Mouse (Mus musculus) limb, embryonic 14.5 days (tissue): ENCODE data around the gene Casp8ap2. TPM values are rescaled to one million over a fixed set of nuclear protein-coding genes. Genes with fewer than 3 reads are reported as not detected.

ENCODE experiments used
- ATAC-seq: fragments of 200-750 bp; cut with Nextera tagmentation; 2 replicates; pipeline ENCODE4 v1.8.0; 2017; ENCODE audit warnings: low read depth, moderate number of reproducible peaks, moderate TSS enrichment; ENCODE audit not compliant: low FRiP score
- DNase-seq: peaks from one replicate; pipeline ENCODE4 v3.0.0-alpha.2; 2015; ENCODE audit warnings: low spot score
- H3K27ac ChIP-seq: fragments of 300-500 bp; sonication (generic); replicated peaks from 2 replicates; pipeline ENCODE4 v1.5.1; 2014; ENCODE audit warnings: low read depth, mild to moderate bottlenecking, low read length, moderate library complexity, mixed read lengths
- H3K27me3 ChIP-seq: fragments of 300-500 bp; sonication (generic); 2 replicates; pipeline ENCODE4 v1.6.1; 2014; ENCODE audit warnings: low read length, mixed read lengths; ENCODE audit not compliant: control insufficient read depth, insufficient read depth
- H3K36me3 ChIP-seq: fragments of 300-500 bp; sonication (generic); 2 replicates; pipeline ENCODE4 v1.6.1; 2014; ENCODE audit warnings: mild to moderate bottlenecking, low read length, moderate library complexity, mixed read lengths; ENCODE audit not compliant: control insufficient read depth, insufficient read depth
- H3K4me1 ChIP-seq: fragments of 300-500 bp; sonication (generic); 2 replicates; pipeline ENCODE4 v1.6.1; 2014; ENCODE audit warnings: antibody characterized with exemption, low read length, mixed read lengths; ENCODE audit not compliant: control insufficient read depth, insufficient read depth
- H3K4me2 ChIP-seq: fragments of 300-500 bp; sonication (generic); replicated peaks from 2 replicates; pipeline ENCODE4 v1.6.1; 2014; ENCODE audit warnings: low read depth, mild to moderate bottlenecking, low read length, moderate library complexity; ENCODE audit not compliant: severe bottlenecking
- H3K4me3 ChIP-seq: fragments of 300-500 bp; sonication (generic); replicated peaks from 2 replicates; pipeline ENCODE4 v1.5.1; 2014; ENCODE audit warnings: low read length
- H3K9ac ChIP-seq: fragments of 300-500 bp; sonication (generic); 2 replicates; pipeline ENCODE4 v1.6.1; 2014; ENCODE audit warnings: mild to moderate bottlenecking, low read depth, low read length, moderate library complexity; ENCODE audit not compliant: severe bottlenecking
- H3K9me3 ChIP-seq: fragments of 300-500 bp; sonication (generic); 2 replicates; pipeline ENCODE4 v1.6.1; 2016; ENCODE audit warnings: low read length; ENCODE audit not compliant: control insufficient read depth
- POLR2A ChIP-seq: fragments of 200-500 bp; IDR thresholded peaks from 2 replicates; pipeline ENCODE4 v1.8.0; 2012; ENCODE audit warnings: inconsistent platforms, mild to moderate bottlenecking, moderate library complexity, borderline replicate concordance; ENCODE audit not compliant: insufficient read depth, insufficient read length; ENCODE audit errors: extremely low read depth
- WGBS: fragments of 180-500 bp; shearing (Covaris S2); extraction: QIAGEN DNeasy Blood & Tissue Kit; methylation state at CpG from one replicate; pipeline ENCODE4 v1.1.7; 2014; 5-methylcytosine and 5-hydroxymethylcytosine counted together
- polyA plus RNA-seq, 2 experiments: library from polyadenylated mRNA; depleted of rRNA in 1 of 2; stranded (reverse) in 1 of 2; unstranded in 1 of 2; fragments of >200 nt; fragmentation: Nextera tagmentation in 1 of 2; extraction: Ambion mirVana in 1 of 2; gene quantifications; 2 replicates each; pipeline versions ENCODE4 v1.2.1 to v1.2.3; 2012 to 2014

The Casp8ap2 gene
- polyA plus RNA-seq, 2 experiments = 13.6 to 56.0 TPM

DNA sequence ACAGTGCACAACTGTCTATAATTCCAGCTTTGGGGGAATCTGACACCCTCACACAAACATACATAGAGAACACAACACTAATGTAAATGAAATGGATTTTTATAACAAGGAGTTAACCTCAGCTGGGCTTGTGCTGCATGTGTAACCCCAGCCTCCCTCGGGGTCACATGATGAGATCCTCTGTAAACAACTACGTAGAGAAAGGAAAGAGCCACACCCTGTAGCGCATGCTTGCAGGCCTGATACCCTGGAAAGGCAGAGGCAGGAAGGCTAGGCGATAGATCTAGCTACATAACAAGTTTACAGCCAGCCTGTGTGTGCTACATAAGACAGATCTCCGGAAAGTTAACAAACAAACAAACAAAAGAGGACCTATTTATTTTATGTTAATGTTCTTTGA, 36.4 kb downstream of the Casp8ap2 start:
- ATAC-seq = no peak

DNA sequence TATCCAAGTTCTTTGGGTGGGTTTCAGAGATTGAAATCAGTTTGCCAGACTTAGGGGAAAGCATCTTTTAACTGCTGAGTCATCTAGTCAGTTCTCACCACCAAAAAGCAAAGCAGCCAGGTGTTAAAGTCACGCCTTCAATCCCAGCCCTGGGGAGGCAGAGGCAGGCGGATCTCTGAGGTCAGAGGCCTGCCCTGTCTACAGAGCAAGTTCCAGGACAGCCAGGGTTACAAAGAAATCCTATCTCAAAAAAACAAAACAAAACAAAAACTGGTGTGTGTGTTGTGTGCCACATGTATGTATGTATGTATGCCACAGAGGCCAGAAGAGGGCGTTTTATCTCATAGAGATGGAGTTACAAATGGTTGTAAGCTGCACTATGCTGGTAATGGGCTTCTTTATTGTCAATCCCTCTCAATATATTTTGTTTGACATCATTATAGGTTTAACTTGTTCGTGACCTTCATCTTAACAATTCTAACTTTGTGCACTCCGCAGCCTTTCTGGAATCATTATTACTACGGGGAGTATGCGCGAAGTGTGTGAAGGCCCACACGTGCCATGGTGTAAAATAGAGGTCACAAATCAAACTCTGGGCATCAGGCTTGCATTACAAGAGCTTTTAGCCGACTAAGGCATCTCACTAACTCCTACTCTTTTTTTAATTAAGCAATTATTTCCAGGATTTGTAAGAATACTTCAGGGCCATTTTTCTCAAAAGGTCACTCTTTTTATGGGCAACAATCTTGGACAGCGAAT, 41.1 kb downstream of the Casp8ap2 start:
- peak overlapping the region; percentile 84 for H3K4me3 ChIP-seq
- ATAC-seq (no peak), DNase-seq (no peak)
- no peaks in the 10 kb centered on the region for H3K9me3 ChIP-seq
- peaks cover 17% of the 10 kb centered on the region for H3K36me3 ChIP-seq
- 0 out of 2 replicates have a peak, but pooled peaks cover 11% of the 10 kb centered on the region for H3K4me1 ChIP-seq
- no peaks in the 10 kb centered on the region for H3K27me3 ChIP-seq
- peak overlapping the region; percentile 55; the same call in 1 of the 2 replicates for H3K27ac ChIP-seq
- peak overlapping the region; percentile 65 for H3K4me2 ChIP-seq
- H3K9ac ChIP-seq = peak overlapping the region; percentile 64
- 48% methylated on average over 11 of the region's 11 CpGs for WGBS
- no peak for TF ChIP-seq POLR2A

More for the DNA sequence above, 36.4 kb downstream of the Casp8ap2 start:
- Histone ChIP-seq H3K9me3 (no peaks in the 10 kb centered on the region), H3K27me3 (no peaks in the 10 kb centered on the region), H3K4me3 (no peak overlapping the region), H3K4me2 (no peak overlapping the region), H3K9ac (no peak overlapping the region), H3K4me1 (0 out of 2 replicates have a peak, but pooled peaks cover 4% of the 10 kb centered on the region), H3K36me3 (peaks cover 45% of the 10 kb centered on the region), H3K27ac (no peak overlapping the region)
- TF ChIP-seq POLR2A = no peak
- DNase-seq = no peak
- 87% methylated on average over 5 of the region's 5 CpGs for WGBS

DNA sequence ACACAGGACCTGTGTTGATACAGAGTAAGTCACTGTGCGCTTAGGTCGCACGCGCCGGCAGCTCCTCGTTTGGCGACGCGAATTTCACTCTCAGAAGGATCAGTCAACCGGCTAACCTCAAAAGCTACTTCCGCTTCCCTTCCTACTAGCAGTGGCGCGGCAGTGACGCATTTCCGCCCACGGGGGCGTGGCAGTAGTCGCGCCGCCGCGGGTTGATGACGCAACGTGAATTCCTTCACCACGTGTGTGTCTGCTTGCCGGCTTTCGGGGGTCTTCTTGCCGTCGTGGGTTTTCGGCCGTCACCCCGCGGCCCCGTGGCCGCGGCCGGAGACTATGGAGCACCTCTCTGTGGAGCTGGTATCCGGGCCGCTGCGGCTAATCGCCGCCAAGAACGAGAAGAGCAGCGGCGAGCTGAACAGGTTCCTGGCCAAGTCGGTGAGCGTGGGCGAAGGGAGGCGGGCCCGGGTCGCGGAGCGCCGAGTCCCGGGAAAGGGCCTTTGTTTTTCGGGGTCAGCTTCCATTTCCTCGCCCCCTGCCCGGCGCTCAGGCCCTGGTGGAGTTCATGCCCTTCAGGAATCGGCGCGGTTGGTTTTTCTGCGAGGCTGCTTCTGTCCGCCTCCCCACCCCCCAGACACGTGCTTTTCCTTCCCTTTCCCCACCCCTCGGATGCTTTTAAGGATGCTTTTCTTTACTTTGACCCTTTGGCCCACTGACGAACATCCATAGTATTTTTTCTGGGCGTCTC, 41.8 kb downstream of the Casp8ap2 start, which contains the start of gene Mdn1:
Mdn1 (plus strand) TSS at position 202 of the 745 bp plus-strand sequence.
- Histone ChIP-seq H3K4me1 (0 out of 2 replicates have a peak, but pooled peaks cover 11% of the 10 kb centered on the region), H3K36me3 (peaks cover 11% of the 10 kb centered on the region; the same call in 1 of the 2 replicates), H3K4me2 (peak within 1 kb of the TSS; percentile 65), H3K4me3 (peak within 1 kb of the TSS; percentile 84), H3K9ac (peak within 1 kb of the TSS; percentile 64), H3K27ac (peak within 1 kb of the TSS; percentile 72), H3K9me3 (no peaks in the 10 kb centered on the region), H3K27me3 (no peaks in the 10 kb centered on the region)
- under 1% methylated on average over 63 of the region's 68 CpGs for WGBS
- DNase-seq (peak; percentile 98), ATAC-seq (peak; percentile 95)
- TF ChIP-seq POLR2A = no peak

DNA sequence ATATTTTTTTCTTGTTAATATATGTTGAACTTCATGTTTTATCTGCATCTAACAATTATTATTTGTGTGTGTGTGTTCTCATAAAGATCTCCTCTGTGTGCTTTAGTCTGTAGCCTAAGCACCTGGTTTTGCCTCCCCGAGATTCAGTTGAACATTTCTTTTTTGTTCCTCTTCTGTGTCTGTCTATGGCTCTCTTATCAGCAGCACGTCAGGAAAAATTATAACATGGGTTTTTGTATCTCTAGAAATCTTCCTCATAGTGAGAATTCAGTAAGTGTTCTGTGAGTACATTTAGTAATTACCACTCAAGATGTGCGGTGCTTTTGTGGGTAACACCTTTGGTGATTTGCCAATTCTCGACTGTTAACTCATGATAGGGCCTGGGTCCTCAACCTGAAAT, 50.6 kb downstream of the Casp8ap2 start:
- DNase-seq (no peak), ATAC-seq (no peak)
- no peak overlapping the region for H3K4me2 ChIP-seq
- no peak overlapping the region for H3K9ac ChIP-seq
- no peak overlapping the region for H3K27ac ChIP-seq
- H3K4me1 ChIP-seq = no peaks in the 10 kb centered on the region
- 86% methylated on average over 4 of the region's 4 CpGs for WGBS
- no peak overlapping the region for H3K4me3 ChIP-seq
- no peaks in the 10 kb centered on the region for H3K9me3 ChIP-seq
- H3K27me3 ChIP-seq = no peaks in the 10 kb centered on the region
- no peak for TF ChIP-seq POLR2A
- peaks cover 69% of the 10 kb centered on the region for H3K36me3 ChIP-seq

DNA sequence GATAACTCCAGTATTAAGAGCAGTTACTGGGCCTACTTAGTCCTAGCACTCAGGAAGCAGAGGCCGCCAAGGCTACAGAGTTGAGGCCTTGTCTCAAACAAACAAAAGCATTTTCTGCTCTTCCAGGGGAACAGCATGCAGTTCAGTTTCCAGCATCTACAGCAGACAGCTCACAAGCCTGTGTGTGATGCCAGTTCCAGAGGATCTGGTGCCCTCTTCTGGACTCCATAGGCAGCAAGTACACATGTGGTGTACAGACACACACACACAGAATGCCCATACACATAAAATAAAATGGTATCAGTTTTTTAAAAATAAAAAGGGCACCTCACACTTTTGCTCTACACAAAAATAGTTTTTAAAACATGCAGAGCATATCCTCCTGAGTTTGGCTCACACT, 53.0 kb downstream of the Casp8ap2 start:
- TF ChIP-seq POLR2A = no peak
- no peaks in the 10 kb centered on the region for H3K27me3 ChIP-seq
- ATAC-seq = no peak
- 84% methylated on average over 1 of the region's 1 CpGs for WGBS
- H3K4me2 ChIP-seq = no peak overlapping the region
- no peak overlapping the region for H3K9ac ChIP-seq
- peaks cover 82% of the 10 kb centered on the region for H3K36me3 ChIP-seq
- no peaks in the 10 kb centered on the region for H3K4me1 ChIP-seq
- no peaks in the 10 kb centered on the region for H3K9me3 ChIP-seq
- no peak overlapping the region for H3K4me3 ChIP-seq
- DNase-seq = no peak
- no peak overlapping the region for H3K27ac ChIP-seq
